Mouse (Mus musculus) lung, postnatal 10 days (tissue): ENCODE results near the gene Adgrb3.
A peak's percentile ranks its signal among the peaks of the same experiment; 100 is the strongest.
"Not testable (repeated sequence)": the region's sequence is repeated elsewhere in the genome, so short reads cannot be mapped to it uniquely, and the experiment has no call there.

Experiments used
- DNase-seq: peaks from one replicate; pipeline ENCODE4 v3.0.0; 2021

Adgrb3 gene

DNA sequence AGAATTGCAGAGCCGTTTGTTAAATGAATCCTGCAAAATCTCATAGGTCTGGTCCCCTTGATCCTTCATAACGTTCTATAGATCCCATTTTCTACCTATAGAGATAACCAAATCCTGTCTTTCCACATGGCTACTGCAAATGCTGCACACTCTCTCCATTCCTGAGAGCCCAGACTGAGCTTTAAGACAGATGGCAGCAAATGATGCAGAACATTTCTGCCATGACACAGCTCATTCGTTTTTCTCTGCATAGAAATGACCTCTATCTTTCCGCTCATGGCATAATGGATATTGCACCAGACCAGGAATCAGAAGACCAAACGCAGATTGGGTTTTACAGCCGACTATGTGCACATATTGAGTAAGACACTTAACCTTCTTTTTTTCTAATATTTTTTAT, 84.8 kb downstream of the Adgrb3 start:
- no peak for DNase-seq

DNA sequence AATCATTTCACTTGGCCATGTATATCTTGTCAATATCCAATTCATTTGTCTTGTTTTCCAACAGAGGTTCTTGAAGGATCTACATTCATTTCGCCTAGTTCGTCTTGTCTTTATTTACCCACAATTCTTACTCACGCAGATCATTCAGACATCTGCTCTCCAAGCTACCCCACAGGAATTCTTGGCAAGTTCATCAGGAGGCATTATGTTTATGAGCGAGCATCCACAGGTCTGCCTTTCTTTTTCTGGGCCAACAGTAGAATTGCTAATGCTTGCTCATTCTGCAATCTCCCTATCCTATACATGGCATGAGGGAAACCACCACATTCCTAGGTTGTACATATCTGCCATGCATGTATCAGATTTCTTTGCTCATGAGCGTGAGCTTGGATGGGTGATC, 99.7 kb downstream of the Adgrb3 start:
- DNase-seq: no peak

DNA sequence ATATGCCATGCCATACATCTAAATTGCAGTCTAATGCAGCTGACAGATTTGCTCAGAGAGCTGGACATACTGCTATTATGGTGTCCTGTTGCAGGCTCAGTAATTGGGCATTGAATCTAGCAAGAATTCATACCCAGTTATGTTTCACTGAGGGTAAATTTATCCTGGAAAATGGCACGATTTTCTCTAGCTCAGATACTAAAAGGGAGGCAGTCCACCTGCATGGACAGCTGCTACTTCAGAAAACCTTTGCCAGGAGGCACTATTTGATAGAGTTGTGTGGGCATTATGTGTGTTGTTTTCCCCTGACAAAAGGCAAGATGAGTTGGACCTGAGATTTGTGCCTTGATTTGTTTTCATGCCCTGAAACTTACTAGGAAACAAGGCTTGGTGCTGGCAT, 118.0 kb downstream of the Adgrb3 start:
- DNase-seq: no peak

DNA sequence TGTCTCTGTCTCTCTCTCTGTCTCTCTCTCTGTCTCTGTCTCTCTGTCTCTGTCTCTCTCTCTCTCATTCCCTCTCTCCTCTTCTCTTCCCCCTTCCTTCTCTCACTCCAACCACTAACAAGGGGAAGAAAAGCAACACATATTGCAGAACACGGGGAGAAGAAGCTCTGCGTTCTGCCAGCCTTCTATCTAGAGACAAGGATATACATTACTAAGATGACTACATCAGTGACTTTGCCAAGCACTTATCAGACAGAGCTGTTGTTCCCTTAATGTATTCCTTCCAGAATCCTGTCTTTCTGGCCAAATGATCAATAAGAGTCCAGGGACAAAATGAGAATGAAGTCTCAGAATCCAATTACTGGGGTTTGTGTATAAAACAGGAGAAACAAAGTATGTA, 123.2 kb downstream of the Adgrb3 start:
- no peak for DNase-seq

DNA sequence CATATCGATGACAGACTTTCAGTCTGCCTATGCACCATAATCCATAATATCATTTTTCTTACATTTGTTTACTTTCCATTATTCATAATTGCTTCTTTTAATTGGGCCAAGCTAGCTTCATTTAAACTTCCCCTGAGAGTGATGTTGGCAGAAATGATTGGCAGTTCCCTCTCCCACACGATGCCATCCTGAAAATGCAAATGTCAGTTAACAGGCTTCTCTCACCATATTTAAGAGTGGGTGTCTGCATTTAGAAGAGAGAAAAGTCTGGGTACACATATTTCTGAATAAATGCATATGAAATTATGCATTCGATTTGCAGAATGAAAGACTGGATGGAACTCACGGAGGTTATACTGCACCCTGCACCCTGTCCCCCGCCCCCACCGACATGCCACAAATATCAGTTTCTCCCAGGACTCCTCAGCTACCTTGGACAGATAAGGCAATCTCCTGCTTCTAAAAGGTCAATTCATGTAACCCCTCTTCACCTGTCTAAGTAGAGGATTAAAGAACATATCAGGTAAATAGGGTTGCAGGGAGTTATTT, 130.7 kb downstream of the Adgrb3 start:
- no peak for DNase-seq

DNA sequence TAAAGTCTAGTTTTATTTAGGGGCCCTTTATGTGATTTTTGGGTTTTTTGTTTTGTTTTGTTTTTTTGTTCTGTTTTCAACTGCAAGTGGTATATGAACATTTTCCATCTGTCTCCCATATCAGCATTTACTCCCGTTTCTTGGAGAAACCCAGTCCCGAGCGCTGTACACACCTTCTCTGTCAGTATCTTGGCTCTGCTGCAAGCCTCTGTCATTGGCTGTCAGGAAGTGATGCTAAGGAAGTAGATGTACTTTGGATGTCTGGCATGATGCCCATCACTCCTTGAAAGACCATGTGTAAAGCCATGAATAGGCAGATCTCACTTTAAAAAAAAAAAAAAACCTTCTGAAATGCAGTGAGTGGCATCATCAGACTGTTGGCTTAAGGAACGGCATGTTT, 132.3 kb downstream of the Adgrb3 start:
- DNase-seq: no peak

GRCm38 (mm10) chr1:25696771-25697170, 132.7 kb downstream of the Adgrb3 start:
- no peak for DNase-seq

DNA sequence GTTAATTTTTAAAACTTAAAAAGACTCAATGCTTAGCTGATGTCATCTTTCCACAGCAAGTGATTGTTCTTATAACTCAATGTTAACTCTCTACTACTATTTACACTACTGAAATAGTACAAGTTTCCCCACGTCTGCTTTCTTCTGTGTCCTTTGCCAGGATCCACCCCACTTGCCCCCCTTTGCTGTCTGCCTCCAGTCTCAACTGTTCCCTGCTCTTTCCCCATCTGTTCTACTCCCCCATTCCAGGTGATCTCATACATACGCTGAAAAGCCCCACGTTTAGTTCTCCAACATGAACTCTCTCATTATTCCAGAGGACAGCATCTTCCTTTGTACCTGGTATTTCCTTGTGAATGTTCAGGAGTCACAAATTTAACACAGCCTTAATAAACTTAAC, 147.4 kb downstream of the Adgrb3 start:
- no peak for DNase-seq

DNA sequence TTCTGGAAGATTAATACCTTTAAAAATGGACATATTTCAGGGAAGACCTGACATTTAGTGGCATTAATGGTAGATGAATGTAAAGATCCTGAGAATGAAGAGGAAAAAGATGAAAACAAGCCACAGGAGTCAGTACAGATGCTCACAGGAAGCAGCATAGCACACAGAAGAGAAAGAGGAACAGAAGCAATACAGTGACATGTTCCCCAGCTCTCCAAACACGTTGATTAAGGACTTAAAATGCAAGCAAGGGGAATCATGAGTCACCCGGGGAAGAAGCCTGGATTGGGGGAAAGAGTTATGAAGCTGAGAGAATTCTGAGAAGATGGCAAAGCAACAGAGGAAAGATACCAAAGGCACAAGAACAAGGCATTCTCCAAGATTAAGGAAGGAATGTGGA, 149.9 kb downstream of the Adgrb3 start:
- no peak for DNase-seq

DNA sequence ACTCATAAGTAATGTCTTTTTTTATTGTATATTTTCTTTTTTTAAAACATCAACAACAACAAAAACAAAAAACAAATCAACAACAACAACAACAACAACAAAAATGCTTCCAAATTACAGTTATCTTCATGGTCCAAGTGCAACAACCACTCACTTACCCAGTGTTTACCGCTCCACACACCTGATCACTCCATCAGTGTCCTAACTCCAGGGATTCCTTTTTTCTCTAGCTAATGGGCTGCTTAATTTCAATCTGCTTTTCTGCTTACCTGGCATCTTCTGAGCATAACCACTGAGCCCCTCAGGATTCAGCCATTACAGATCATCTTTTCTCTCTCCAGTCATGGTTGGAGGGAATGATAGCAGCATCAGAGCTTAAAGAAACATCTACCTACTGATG, 176.8 kb downstream of the Adgrb3 start:
- DNase-seq: no peak

GRCm38 (mm10) chr1:25644256-25644655, 185.3 kb downstream of the Adgrb3 start:
- DNase-seq: no peak

- DNase-seq: no peak
These were observed 208.0 kb downstream of the Adgrb3 start for GRCm38 (mm10) chr1:25621458-25621857.

DNA sequence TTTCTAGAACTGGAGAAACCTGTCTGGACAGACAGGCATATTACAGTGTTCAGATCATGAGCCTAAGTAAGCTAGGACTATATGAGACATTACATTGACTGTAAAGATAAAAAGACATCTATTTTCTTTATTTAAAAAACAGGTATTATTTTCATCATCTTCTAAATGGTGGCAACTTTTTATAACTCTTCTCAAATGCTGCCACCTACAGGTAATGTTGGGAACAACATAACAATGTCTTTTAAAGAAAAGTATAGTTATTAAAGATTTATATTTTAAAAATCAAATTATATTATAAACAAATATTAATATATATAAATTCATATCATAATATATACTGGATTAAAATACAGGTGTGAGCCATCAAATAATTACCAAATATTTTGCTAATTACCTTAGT, 212.6 kb downstream of the Adgrb3 start:
- DNase-seq: no peak

GRCm38 (mm10) chr1:25610776-25611175, 218.7 kb downstream of the Adgrb3 start:
- DNase-seq: not testable (repeated sequence)

- no peak for DNase-seq
These were observed 230.6 kb downstream of the Adgrb3 start for GRCm38 (mm10) chr1:25598941-25599340.

DNA sequence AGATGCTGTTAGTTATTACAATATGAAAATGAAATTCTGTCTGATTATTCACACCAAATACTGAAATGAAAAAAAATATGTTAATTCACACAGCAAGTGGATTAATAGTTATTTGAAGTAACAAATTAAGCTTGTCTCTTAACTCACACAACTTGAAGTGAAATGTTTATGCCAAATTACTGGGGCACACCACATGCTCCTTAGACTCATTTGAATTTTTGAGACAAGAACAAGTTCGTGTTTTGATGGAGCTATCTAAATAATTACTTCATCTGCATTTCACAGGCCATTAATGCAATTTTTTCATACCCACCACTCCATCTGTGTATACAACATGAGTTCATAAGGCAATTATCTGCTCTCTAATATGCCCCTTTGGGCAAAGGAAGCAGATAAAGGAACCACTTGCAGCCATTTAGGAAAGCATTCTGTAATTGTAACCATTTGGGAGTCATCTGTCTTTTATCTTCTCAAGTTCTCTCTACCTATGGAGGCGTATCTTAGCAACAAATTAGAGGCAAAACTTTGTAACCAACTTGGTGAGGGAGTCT, 240.9 kb downstream of the Adgrb3 start:
- no peak for DNase-seq

- DNase-seq: no peak
These were observed 247.8 kb downstream of the Adgrb3 start for GRCm38 (mm10) chr1:25581698-25582097.

DNA sequence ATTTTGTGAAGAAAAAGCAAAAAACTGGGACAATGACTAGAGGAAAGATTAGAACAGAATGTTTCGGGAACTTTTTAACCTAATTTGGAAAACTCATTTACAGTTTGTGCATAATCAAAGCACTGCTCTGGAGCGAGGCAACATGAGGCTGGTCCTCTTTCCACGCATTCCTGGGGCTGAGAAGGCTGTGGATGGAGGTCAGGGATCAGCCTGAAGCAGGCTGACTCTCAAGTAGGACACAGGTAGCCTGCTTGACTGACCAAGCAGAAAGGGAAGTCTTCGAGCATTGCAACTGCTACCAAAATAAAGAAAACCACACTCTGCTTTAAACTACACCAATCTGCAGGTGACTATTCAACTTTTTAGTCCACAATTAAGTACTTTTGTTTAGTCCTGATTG, 251.7 kb downstream of the Adgrb3 start:
- DNase-seq: no peak

- DNase-seq: no peak
These were observed 252.9 kb downstream of the Adgrb3 start for GRCm38 (mm10) chr1:25576598-25576997.

DNA sequence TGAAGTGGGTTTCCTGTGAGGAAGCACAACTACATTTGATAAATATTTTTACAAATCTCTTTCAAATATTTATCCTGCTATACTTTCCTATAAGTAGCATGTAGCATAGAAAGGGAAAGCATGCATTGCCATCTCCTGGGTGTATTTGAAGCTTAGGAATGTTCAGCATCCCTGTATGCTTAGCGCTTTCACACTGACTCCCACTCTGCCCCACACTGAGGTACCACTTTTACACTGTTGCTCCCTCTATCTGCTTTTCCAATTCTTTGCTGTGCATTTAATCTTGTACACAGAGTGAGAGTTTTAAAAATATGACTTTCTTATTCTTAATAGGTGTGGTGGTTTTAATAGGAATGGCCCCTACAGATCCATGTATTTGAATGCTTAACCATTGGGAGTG, 261.4 kb downstream of the Adgrb3 start:
- DNase-seq: no peak

GRCm38 (mm10) chr1:25546072-25546471, 283.4 kb downstream of the Adgrb3 start:
- DNase-seq: no peak

GRCm38 (mm10) chr1:25543915-25544314, 285.6 kb downstream of the Adgrb3 start:
- no peak for DNase-seq

DNA sequence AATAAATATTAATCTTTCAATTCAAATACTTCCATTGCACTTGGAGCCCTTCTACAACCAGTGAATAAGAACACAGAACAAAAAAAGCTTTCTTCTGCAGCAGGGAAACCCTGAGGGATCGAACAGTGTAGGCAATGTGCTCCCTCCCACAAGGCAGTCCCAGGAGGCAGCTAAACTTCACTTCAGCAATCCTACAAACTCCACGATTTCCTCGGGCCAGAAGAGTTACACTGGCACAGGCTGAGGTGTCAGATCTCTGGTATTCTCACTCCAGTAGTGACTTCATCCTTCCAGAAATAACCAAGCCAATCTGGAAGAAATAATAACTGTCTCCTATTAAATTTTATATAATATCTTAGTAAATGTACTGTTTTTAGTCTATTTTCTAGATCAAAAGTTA, 286.6 kb downstream of the Adgrb3 start:
- DNase-seq: no peak

DNA sequence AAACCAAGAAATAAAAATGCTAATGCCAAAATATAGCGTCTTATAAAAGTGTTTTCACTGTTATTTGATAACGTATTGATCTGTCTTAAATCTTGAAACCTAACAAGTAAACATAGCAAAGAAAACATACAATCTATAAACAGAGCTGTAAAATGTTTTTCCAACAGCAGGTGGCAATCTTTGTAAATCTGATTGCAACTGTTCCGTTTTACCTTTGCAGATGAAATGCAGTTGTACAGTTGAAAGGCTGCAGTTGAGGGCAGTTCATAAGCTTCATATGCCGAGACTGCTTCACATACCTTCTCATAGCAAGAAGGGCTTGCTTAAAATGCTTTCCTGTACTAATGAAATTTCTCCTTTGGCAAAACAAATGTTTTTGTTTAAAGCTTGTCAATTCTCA, 302.5 kb downstream of the Adgrb3 start:
- no peak for DNase-seq

DNA sequence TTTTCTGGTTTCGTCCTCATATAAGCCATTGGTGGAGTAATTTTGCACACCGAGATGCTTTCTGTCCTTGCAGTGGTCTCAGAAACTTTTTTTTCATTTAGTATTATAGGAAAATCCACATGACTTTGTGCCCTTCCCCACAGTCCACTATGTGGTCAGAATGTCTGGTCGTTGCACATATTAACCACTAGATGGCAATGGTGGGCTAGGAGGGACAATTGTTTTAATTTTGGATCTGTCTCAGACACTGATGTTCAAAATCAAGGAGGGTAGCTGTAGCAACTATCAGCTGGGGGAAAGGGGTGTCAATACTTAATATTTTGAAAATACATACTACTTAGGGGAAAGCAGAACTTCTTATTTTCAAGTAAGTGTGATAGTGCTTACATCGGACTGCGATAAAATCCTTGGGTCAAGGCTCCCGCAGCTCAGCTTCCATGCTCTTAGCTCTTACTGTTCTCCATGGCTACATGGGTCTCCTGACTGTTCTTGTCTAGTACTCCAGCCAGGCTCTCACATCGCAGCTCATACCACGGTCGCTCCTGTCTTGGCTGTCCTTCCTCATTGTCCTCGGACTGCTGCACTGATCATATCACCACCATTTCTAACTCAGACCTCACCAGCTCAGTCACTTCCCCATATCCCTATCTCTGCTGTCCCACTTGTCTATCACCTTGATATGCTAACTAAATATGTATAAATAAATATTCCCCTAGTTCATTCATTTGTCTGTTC, 319.0 kb downstream of the Adgrb3 start:
- DNase-seq: peak; percentile 25
